Mouse (Mus musculus) heart, adult 9 months (tissue): ENCODE results near the gene Ppfibp1.

ENCODE experiments used
- DNase-seq, 2 experiments: peaks; one replicate each; pipeline ENCODE4 v3.0.0; 2022; ENCODE audit warnings: low spot score in 2 of 2

The Ppfibp1 gene

GRCm38 (mm10) chr6:147042291-147043290 is 154.3 kb downstream of the Ppfibp1 start, which contains the start of gene Mrps35:
Gene Mrps35, plus strand, starts transcription at chr6:147042764.
- DNase-seq: peak; percentile 72 to 86

GRCm38 (mm10) chr6:147043633-147044032 is 155.3 kb downstream of the Ppfibp1 start:
- no peak for DNase-seq

GRCm38 (mm10) chr6:147049239-147049805 is 161.0 kb downstream of the Ppfibp1 start:
- DNase-seq: no peak

GRCm38 (mm10) chr6:147051666-147052065 is 163.4 kb downstream of the Ppfibp1 start:
- no peak for DNase-seq

- no peak for DNase-seq
Measured at GRCm38 (mm10) chr6:147052440-147052839, 164.2 kb downstream of the Ppfibp1 start.

- no peak for DNase-seq
Measured at GRCm38 (mm10) chr6:147053785-147054646, 165.7 kb downstream of the Ppfibp1 start.

GRCm38 (mm10) chr6:147055374-147055977 is 167.2 kb downstream of the Ppfibp1 start:
- DNase-seq: no peak

- DNase-seq: no peak
Measured at GRCm38 (mm10) chr6:147059326-147059725, 171.0 kb downstream of the Ppfibp1 start.

GRCm38 (mm10) chr6:147061630-147062029 is 173.3 kb downstream of the Ppfibp1 start:
- DNase-seq: no peak

GRCm38 (mm10) chr6:147062034-147062433 is 173.7 kb downstream of the Ppfibp1 start:
- no peak for DNase-seq

- no peak for DNase-seq
Measured at GRCm38 (mm10) chr6:147062694-147063093, 174.4 kb downstream of the Ppfibp1 start.

- no peak for DNase-seq
Measured at GRCm38 (mm10) chr6:147064226-147064943, 176.1 kb downstream of the Ppfibp1 start.

- peak; percentile 33 to 60 for DNase-seq
Measured at GRCm38 (mm10) chr6:147064944-147065261, 176.6 kb downstream of the Ppfibp1 start.

- no peak for DNase-seq
Measured at GRCm38 (mm10) chr6:147075808-147076387, 187.6 kb downstream of the Ppfibp1 start.

GRCm38 (mm10) chr6:147076878-147077277 is 188.6 kb downstream of the Ppfibp1 start:
- no peak for DNase-seq

- no peak for DNase-seq
Measured at GRCm38 (mm10) chr6:147079919-147080318, 191.6 kb downstream of the Ppfibp1 start.
